13 mouse cellular contexts compared by ENCODE assay signal in genomic region chr9:58467345-58468025, GRCm38 (mm10). TPM values are rescaled to one million over a fixed set of nuclear protein-coding genes. Genes with fewer than 3 reads are reported as not detected.
DNase-seq lines count a peak whose midpoint lies in the region; ATAC-seq and TF ChIP-seq lines count a peak whose summit lies in the region.
"Had no signal": no experiment of that assay in that cellular context is flagged by ENCODE, and none has a peak within 500 bp of the region (broad histone marks: within the 10 kb centered on the region; RNA-seq: fewer than 3 reads in every experiment).

No protein-coding gene starts in this region.

- ATAC-seq in midbrain, embryonic 15.5 days (replicated peaks), result 0 out of 2 replicates have a peak, but pooled peaks have one; percentile 56
- ATAC-seq in midbrain, embryonic 13.5 days, result no peak

- TF ChIP-seq EP300 in heart, adult 2 months (IDR thresholded peaks at IDR 0.05; ENCODE audit: insufficient read depth, low read depth, low read length), result no peak

- H3K79me2 ChIP-seq in heart, adult 2 months (replicated peaks; ENCODE audit: control insufficient read depth, insufficient read depth, low read length), result no peaks in the 10 kb centered on the region

- no peak for TF ChIP-seq POLR2A in heart, adult 2 months (IDR thresholded peaks at IDR 0.05; ENCODE audit: insufficient read depth, low read depth, low read length)

- no peak overlapping the region for H3K9ac ChIP-seq in heart, adult 2 months (ENCODE audit: low read depth, low read length)
- no peak overlapping the region for H3K9ac ChIP-seq in midbrain, embryonic 15.5 days
- H3K9ac ChIP-seq in midbrain, embryonic 13.5 days (replicated peaks), result no peak overlapping the region
- H3K9ac ChIP-seq: embryonic facial prominence, embryonic 12.5 days; limb, embryonic 12.5 days had no signal

- H3K9me3 ChIP-seq in midbrain, embryonic 15.5 days, result no peaks in the 10 kb centered on the region
- H3K9me3 ChIP-seq in midbrain, embryonic 13.5 days, result no peaks in the 10 kb centered on the region
- H3K9me3 ChIP-seq: embryonic facial prominence, embryonic 12.5 days; limb, embryonic 12.5 days had no signal

- H3K27me3 ChIP-seq in heart, adult 2 months (ENCODE audit: control insufficient read depth, insufficient read depth, low read length), result no peaks in the 10 kb centered on the region
- no peaks in the 10 kb centered on the region for H3K27me3 ChIP-seq in midbrain, embryonic 15.5 days (replicated peaks)
- no peaks in the 10 kb centered on the region for H3K27me3 ChIP-seq in midbrain, embryonic 13.5 days
- H3K27me3 ChIP-seq: embryonic facial prominence, embryonic 12.5 days had no signal

- TF ChIP-seq CTCF in heart, adult 2 months (IDR thresholded peaks at IDR 0.05), result no peak

- no peaks in the 10 kb centered on the region for H3K36me3 ChIP-seq in heart, adult 2 months (ENCODE audit: control insufficient read depth, insufficient read depth, low read length)
- H3K36me3 ChIP-seq in midbrain, embryonic 15.5 days (replicated peaks), result no peaks in the 10 kb centered on the region
- no peaks in the 10 kb centered on the region for H3K36me3 ChIP-seq in midbrain, embryonic 13.5 days
- H3K36me3 ChIP-seq: embryonic facial prominence, embryonic 12.5 days; limb, embryonic 12.5 days had no signal

- 43% methylated on average over 5 of the region's 5 CpGs for WGBS in heart, adult 2 months
- WGBS in midbrain, embryonic 15.5 days, result 49% methylated on average over 5 of the region's 5 CpGs
- WGBS in midbrain, embryonic 13.5 days, result 57% methylated on average over 5 of the region's 5 CpGs

- DNase-seq in heart, adult 2 months, result peak in 1 of 2 experiments; percentile 23
- no peak for DNase-seq in heart, postnatal 25 days (ENCODE audit: low spot score)
- DNase-seq in layer of hippocampus, adult 9-10 months (ENCODE audit: low spot score), result peak; percentile 56
- DNase-seq in skeletal muscle tissue, adult 2 months (ENCODE audit: low read depth, low spot score), result peak; percentile 21
- no peak for DNase-seq in cerebellum, adult 9-10 months
- DNase-seq: adrenal gland, postnatal 25 days; cerebellum, adult 8-10 months; lung, adult 2 months had no signal

- H3K4me1 ChIP-seq in heart, adult 2 months (ENCODE audit: control insufficient read depth, insufficient read depth, low read length), result peaks cover 3% of the 10 kb centered on the region; the same call in 1 of the 2 replicates
- peaks cover 8% of the 10 kb centered on the region; the same call in 1 of the 2 replicates for H3K4me1 ChIP-seq in midbrain, embryonic 15.5 days
- H3K4me1 ChIP-seq in midbrain, embryonic 13.5 days (replicated peaks), result peaks cover 10% of the 10 kb centered on the region; the same call in 1 of the 2 replicates
- H3K4me1 ChIP-seq: embryonic facial prominence, embryonic 12.5 days had no signal

- intact Hi-C loops in heart, adult 2 months (cut with DNase I), result no loop called here
- intact Hi-C loops in heart, postnatal 25 days (cut with DNase I), result no loop called here

- H3K4me2 ChIP-seq in midbrain, embryonic 15.5 days, result no peak overlapping the region
- no peak overlapping the region for H3K4me2 ChIP-seq in midbrain, embryonic 13.5 days (replicated peaks)
- H3K4me2 ChIP-seq: embryonic facial prominence, embryonic 12.5 days; limb, embryonic 12.5 days had no signal

- H3K27ac ChIP-seq in heart, adult 2 months, result peak overlapping the region; percentile 45; the same call in 1 of the 2 replicates
- H3K27ac ChIP-seq in midbrain, embryonic 15.5 days, result no peak overlapping the region
- no peak overlapping the region for H3K27ac ChIP-seq in midbrain, embryonic 13.5 days
- H3K27ac ChIP-seq: embryonic facial prominence, embryonic 12.5 days; kidney, postnatal 0 days; limb, embryonic 12.5 days had no signal

- no peak overlapping the region for H3K4me3 ChIP-seq in heart, adult 2 months
- no peak overlapping the region for H3K4me3 ChIP-seq in midbrain, embryonic 15.5 days
- H3K4me3 ChIP-seq in midbrain, embryonic 13.5 days (replicated peaks), result no peak overlapping the region
- H3K4me3 ChIP-seq: embryonic facial prominence, embryonic 12.5 days; limb, embryonic 12.5 days had no signal

RNA-seq across cellular contexts. Expression of gene Insyn1, which starts 20.9 kb away (rescaled TPM):
- total RNA-seq in heart, adult 2 months (2021), result 10 to 100 TPM; 23.6 to 26.1 TPM
- polyA plus RNA-seq in heart, adult 2 months (2012; rRNA removed), result 13.4 and 17.2 TPM in 2 replicates
- 10 to 100 TPM; 14.9 to 15.4 TPM for total RNA-seq in heart, postnatal 25 days (2021)
- 10.9 and 14.2 TPM in 2 replicates for polyA plus RNA-seq in midbrain, embryonic 15.5 days (2015; fragmentation: Nextera tagmentation; extraction: Ambion mirVana)
- polyA plus RNA-seq in midbrain, embryonic 13.5 days (2015; fragmentation: Nextera tagmentation; extraction: Ambion mirVana), result 2.9 and 5.2 TPM in 2 replicates

Comparison
In these comparisons a context has a peak if more than half of its experiments do, and no peak if none do; other contexts are left out.
1. DNase-seq: peak in layer of hippocampus, adult 9-10 months (single experiment) and skeletal muscle tissue, adult 2 months (single experiment); none in heart, postnatal 25 days (single experiment) and cerebellum, adult 9-10 months (single experiment).